Mouse (Mus musculus) activated CD4-positive, CD25-positive, alpha-beta regulatory T cell (primary cell): ENCODE results near the gene OR5BS1P. TPM values are rescaled to one million over a fixed set of nuclear protein-coding genes. Genes with fewer than 3 reads are reported as not detected.

Source experiments
- polyA plus RNA-seq, 2 experiments: library from polyadenylated mRNA; unstranded; fragments of 100-300 nt; shearing (Covaris generic); gene quantifications; one replicate each; pipeline ENCODE4 v1.2.1; 2017

OR5BS1P gene
- not detected for polyA plus RNA-seq

GRCm38 (mm10) chr15:98469596-98469995 lies at the start of gene OR5BS1P:
OR5BS1P (plus strand) TSS chr15:98469896.

GRCm38 (mm10) chr15:98430925-98431324 lies 38.8 kb upstream of the OR5BS1P start, which contains the start of gene Olfr282:
Olfr282 (plus strand) TSS chr15:98431225.

DNA sequence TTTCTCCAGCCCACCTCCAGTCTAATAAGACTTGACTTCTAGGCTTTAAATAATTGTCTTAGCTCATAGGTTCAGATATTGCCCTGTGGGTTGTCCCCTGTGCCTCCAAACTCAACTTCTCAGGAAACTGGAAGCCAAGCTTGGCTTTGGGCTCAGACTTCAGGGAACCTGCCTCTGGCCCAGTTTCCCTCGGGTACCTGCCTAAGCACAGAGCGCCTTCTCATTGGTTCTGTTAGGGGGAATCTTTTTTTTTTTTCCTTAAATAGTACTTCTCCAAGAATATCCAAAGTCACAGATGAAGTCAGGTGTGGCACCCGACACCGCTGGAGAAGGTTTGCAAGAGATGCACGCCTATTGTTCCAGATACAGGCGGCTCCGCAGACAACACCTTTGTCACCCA lies 17.4 kb upstream of the OR5BS1P start, which contains the start of gene Olfr281:
Gene Olfr281 (plus strand): TSS at position 301 of the 400 bp plus-strand sequence.

DNA sequence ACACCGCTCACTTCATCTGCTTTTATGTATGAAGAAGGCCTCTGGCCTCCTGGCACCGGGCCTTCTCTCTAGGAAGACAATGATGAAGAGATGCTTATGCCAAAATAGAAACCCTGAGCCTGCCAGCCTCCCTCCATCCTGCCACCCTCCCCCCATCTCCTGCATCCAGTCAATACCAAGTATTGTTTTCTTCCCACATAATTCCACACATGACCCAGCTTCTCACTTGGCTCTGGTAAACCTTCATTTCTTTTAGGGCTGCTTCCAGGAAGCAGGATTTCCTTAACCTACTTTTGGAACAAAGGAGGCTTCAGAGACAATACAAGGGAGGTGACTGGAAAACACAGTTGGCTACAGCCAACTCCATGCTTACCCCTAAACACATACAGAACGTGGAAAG lies 13.0 kb downstream of the OR5BS1P start, which contains the start of gene Lalba:
Gene Lalba (minus strand): TSS at position 21 of the 400 bp plus-strand sequence.

GRCm38 (mm10) chr15:98492102-98492501 lies 22.4 kb downstream of the OR5BS1P start, which contains the start of gene Olfr279:
Olfr279 (plus strand) TSS chr15:98492402.

Other genes with a start within 250 kb of the OR5BS1P start
- gene Gm44579, start 248.9 kb upstream of the OR5BS1P start, polyA plus RNA-seq: under 1 TPM in 1 of 2 experiments, not detected in 1; 0.16 TPM
- not detected for gene Olfr287, start 248.8 kb upstream of the OR5BS1P start, polyA plus RNA-seq
- gene Olfr286, start 235.4 kb upstream of the OR5BS1P start, polyA plus RNA-seq: under 1 TPM in 1 of 2 experiments, not detected in 1; 0.33 TPM
- under 1 TPM in 1 of 2 experiments, not detected in 1; 0.14 TPM for gene H1fnt, start 212.6 kb upstream of the OR5BS1P start, polyA plus RNA-seq
- under 1 TPM in 1 of 2 experiments, not detected in 1; 0.39 TPM for gene Zfp641, start 173.7 kb upstream of the OR5BS1P start, polyA plus RNA-seq
- gene Olfr285, start 152.5 kb upstream of the OR5BS1P start, polyA plus RNA-seq: not detected
- gene Olfr284, start 128.9 kb upstream of the OR5BS1P start, polyA plus RNA-seq: under 1 TPM in 1 of 2 experiments, not detected in 1; 0.29 TPM
- not detected for gene Olfr283, start 89.0 kb upstream of the OR5BS1P start, polyA plus RNA-seq
- not detected for gene Olfr282, start 38.7 kb upstream of the OR5BS1P start, polyA plus RNA-seq
- under 1 TPM in 1 of 2 experiments, not detected in 1; 0.53 TPM for gene Olfr281, start 17.3 kb upstream of the OR5BS1P start, polyA plus RNA-seq
- gene Lalba, start 12.8 kb downstream of the OR5BS1P start, polyA plus RNA-seq: under 1 TPM in 1 of 2 experiments, not detected in 1; 0.50 TPM
- under 1 TPM; 0.02 to 0.11 TPM for gene Olfr279, start 22.5 kb downstream of the OR5BS1P start, polyA plus RNA-seq
- 10 to 100 TPM; 70.4 to 98.0 TPM for gene Kansl2, start 64.4 kb downstream of the OR5BS1P start, polyA plus RNA-seq
- gene Ccnt1, start 101.0 kb downstream of the OR5BS1P start, polyA plus RNA-seq: 10 to 100 TPM; 54.4 to 55.0 TPM
- not detected for gene 4930415O20Rik, start 101.1 kb downstream of the OR5BS1P start, polyA plus RNA-seq
- gene Adcy6, start 140.2 kb downstream of the OR5BS1P start, polyA plus RNA-seq: 1 to 10 TPM; 2.2 to 7.4 TPM
- gene Cacnb3, start 160.9 kb downstream of the OR5BS1P start, polyA plus RNA-seq: 1 to 10 TPM in 1 of 2 experiments, under 1 TPM in 1; 0.43 to 5.3 TPM
- gene Ddx23, start 193.0 kb downstream of the OR5BS1P start, polyA plus RNA-seq: 10 to 100 TPM; 18.5 to 20.7 TPM
- 1 to 10 TPM in 1 of 2 experiments, under 1 TPM in 1; 0.31 to 1.2 TPM for gene Rnd1, start 207.6 kb downstream of the OR5BS1P start, polyA plus RNA-seq
- gene Ccdc65, start 238.3 kb downstream of the OR5BS1P start, polyA plus RNA-seq: under 1 TPM in 1 of 2 experiments, not detected in 1; 0.09 TPM